Mouse (Mus musculus) spleen, adult 2 months (tissue): ENCODE results near the gene Erp27.

Experiments used
- CTCF ChIP-seq: fragments of 200-500 bp; IDR thresholded peaks from 2 replicates; pipeline ENCODE4 v1.5.1; 2011; ENCODE audit warnings: mild to moderate bottlenecking, inconsistent platforms; ENCODE audit not compliant: insufficient read depth, insufficient read length, insufficient replicate concordance; ENCODE audit errors: extremely low read depth
- POLR2A ChIP-seq: fragments of 200-500 bp; IDR thresholded peaks from 2 replicates; pipeline ENCODE4 v1.6.1; 2011; ENCODE audit warnings: low read depth, low read length, inconsistent platforms

DNA sequence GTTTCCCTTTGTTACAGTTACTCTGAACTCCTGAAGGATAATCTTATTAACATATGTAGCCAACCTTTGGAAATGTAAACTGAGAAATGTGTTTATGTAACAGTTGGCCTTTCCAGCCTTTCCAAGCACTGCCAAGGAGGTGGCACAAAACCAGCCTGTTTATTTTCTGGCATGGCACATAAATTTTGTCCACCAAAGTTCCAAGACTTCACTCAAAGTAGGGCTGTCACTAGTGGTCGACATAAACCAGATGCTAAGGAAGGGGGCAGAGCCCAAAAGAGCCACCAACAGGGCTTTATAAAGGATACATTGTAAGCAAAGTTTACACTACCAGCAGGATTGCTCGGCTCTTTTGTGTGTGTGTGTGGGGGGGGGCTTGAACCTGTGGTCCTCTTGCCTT is 4.1 kb downstream of the Erp27 start:
- TF ChIP-seq POLR2A (no peak), CTCF (no peak)
